7 mouse cellular contexts compared by ENCODE assay signal in genomic region chr13:95286989-95287388, GRCm38 (mm10). TPM values are rescaled to one million over a fixed set of nuclear protein-coding genes. Genes with fewer than 3 reads are reported as not detected.
DNase-seq lines count a peak whose midpoint lies in the region; ATAC-seq and TF ChIP-seq lines count a peak whose summit lies in the region.

No protein-coding gene starts in this region.

- H3K9me3 ChIP-seq in hindbrain, embryonic 12.5 days (replicated peaks): no peaks in the 10 kb centered on the region

- peak; percentile 99 for ATAC-seq in frontal cortex, adult (ENCODE audit: low TSS enrichment)
- ATAC-seq in hindbrain, embryonic 12.5 days (ENCODE audit: low FRiP score): 0 out of 2 replicates have a peak, but pooled peaks have one; percentile 63

- DNase-seq in T-cell, adult 2 months (ENCODE audit: low spot score): peak; percentile 3
- DNase-seq in cerebellum, adult 2 months: peak; percentile 47 to 55
- peak; percentile 71 for DNase-seq in layer of hippocampus, adult 9-11 months
- peak; percentile 86 for DNase-seq in lung, postnatal 36 days
- DNase-seq in right cerebral cortex, postnatal 25 days: peak; percentile 72

- no peaks in the 10 kb centered on the region for H3K36me3 ChIP-seq in hindbrain, embryonic 12.5 days

- no peak for TF ChIP-seq POLR2A in cerebellum, adult 2 months (IDR thresholded peaks at IDR 0.05; ENCODE audit: borderline replicate concordance, insufficient read depth, low read length)

- H3K9ac ChIP-seq in hindbrain, embryonic 12.5 days: no peak overlapping the region

- peak; percentile 56 for TF ChIP-seq CTCF in cerebellum, adult 2 months (IDR thresholded peaks at IDR 0.05; ENCODE audit: borderline replicate concordance, insufficient read depth, low read depth, low read length)

- H3K4me2 ChIP-seq in hindbrain, embryonic 12.5 days (replicated peaks): no peak overlapping the region

- H3K4me1 ChIP-seq in cerebellum, adult 2 months (ENCODE audit: control insufficient read depth, insufficient read depth, low read length): no peaks in the 10 kb centered on the region
- H3K4me1 ChIP-seq in hindbrain, embryonic 12.5 days: no peaks in the 10 kb centered on the region

- no peak overlapping the region for H3K4me3 ChIP-seq in cerebellum, adult 2 months (replicated peaks; ENCODE audit: insufficient read depth, low read depth, low read length)
- H3K4me3 ChIP-seq in hindbrain, embryonic 12.5 days: no peak overlapping the region

- 2% methylated on average over 7 of the region's 7 CpGs for WGBS in cerebellum, adult 2 months
- 11% methylated on average over 7 of the region's 7 CpGs for WGBS in hindbrain, embryonic 12.5 days

- H3K27me3 ChIP-seq in cerebellum, adult 2 months (ENCODE audit: control insufficient read depth, insufficient read depth, low read length): no peaks in the 10 kb centered on the region
- no peaks in the 10 kb centered on the region for H3K27me3 ChIP-seq in hindbrain, embryonic 12.5 days

- H3K27ac ChIP-seq in cerebellum, adult 2 months (ENCODE audit: insufficient read depth, low read length): no peak overlapping the region
- no peak overlapping the region for H3K27ac ChIP-seq in hindbrain, embryonic 12.5 days

RNA-seq across cellular contexts. Expression of gene Zbed3, which starts 36.4 kb away (rescaled TPM):
- polyA plus RNA-seq in cerebellum, adult 2 months (2012; rRNA removed): 15.6 and 17.4 TPM in 2 replicates
- 67.7 and 74.5 TPM in 2 replicates for polyA plus RNA-seq in hindbrain, embryonic 12.5 days (2016; fragmentation: Nextera tagmentation; extraction: Ambion mirVana)

RNA-seq across cellular contexts. Expression of gene Pde8b, which starts 36.9 kb away (rescaled TPM):
- polyA plus RNA-seq in cerebellum, adult 2 months (2012; rRNA removed): 19.9 and 24.2 TPM in 2 replicates
- polyA plus RNA-seq in hindbrain, embryonic 12.5 days (2016; fragmentation: Nextera tagmentation; extraction: Ambion mirVana): 3.4 and 5.3 TPM in 2 replicates

Comparison
In these comparisons a context has a peak if more than half of its experiments do, and no peak if none do; other contexts are left out.
1. DNase-seq: peak in every context shown above with its lines; median percentile 86 in lung, postnatal 36 days; 72 in right cerebral cortex, postnatal 25 days; 71 in layer of hippocampus, adult 9-11 months; 51 in cerebellum, adult 2 months; 3 in T-cell, adult 2 months.